Mouse (Mus musculus) kidney, adult 18-20 months (tissue): ENCODE data around the gene Ston2.
A peak's percentile ranks its signal among the peaks of the same experiment; 100 is the strongest.
"Not testable (repeated sequence)": the region's sequence is repeated elsewhere in the genome, so short reads cannot be mapped to it uniquely, and the experiment has no call there.

Experiments
- DNase-seq: peaks from one replicate; pipeline ENCODE4 v3.0.0; 2021

Gene Ston2

DNA sequence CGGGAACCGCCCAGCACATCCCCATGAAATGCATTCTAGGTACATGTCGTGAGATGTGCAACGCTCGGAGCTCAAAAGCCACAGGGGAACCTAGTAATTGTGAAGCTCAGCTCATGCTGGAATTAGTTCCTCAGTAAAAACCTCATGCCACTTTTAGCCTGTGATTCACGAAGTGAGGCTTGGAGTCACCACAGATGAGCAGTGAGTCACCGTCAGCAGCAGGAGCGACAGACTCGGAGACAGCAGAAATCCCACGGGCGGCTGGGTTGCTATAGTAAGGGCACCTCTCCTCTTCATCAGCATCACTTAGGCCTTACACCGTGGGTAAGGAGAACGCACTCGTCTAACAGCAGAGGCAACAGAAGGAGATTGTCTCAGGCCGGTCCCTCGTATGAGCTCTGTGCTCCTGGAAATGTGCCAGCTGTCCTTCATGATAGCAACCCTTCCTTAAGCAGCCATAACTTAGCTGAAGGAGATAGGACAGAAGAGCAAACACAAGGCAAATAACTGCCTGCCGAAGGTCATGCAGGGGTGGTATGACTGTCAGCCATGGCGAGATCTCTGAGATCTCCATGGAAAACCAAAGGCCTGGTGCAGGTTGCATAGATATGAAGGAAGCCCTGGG, 39.8 kb downstream of the Ston2 start:
- no peak for DNase-seq

DNA sequence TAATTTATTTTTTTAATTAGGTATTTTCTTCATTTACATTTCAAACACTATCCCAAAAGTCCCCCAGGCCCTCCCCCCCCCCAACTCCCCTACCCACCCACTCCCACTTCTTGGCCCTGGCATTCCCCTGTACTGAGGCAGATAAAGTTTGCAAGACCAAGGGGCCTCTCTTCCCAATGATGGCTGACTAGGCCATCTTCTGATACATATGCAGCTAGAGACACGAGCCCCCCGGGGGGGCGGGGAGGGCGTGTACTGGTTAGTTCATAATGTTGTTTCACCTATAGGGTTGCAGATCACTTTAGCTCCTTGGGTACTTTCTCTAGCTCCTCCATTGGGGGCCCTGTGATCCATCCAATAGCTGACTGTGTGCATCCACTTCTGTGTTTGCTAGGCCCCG, 41.3 kb downstream of the Ston2 start:
- DNase-seq, result not testable (repeated sequence)

DNA sequence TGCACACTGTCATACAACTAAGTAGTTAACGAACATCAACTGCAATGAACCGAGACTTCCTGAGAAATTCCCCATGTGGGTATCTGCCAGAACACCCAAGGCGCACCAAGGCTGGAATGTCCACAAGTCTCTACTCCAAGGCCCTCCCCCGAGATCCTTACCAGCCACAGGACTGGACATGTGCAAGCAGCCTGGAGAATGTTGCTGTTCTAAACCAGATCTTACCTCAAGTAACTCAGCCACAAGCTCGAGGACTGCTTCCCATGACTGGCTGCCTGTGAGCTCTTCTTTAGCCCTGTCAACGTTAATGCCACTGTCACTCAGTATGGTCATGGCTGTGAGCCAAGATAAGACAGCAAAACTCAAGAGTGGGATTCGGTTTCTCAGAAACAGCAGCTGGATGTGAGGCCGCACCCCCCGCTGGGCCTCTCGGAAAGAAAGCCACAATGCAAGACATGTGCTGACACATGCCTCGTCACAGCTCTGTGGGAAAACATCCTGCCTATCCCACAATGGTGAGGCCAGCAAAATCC, 42.4 kb downstream of the Ston2 start:
- peak; percentile 77 for DNase-seq

GRCm38 (mm10) chr12:91744091-91744490, 44.1 kb downstream of the Ston2 start:
- no peak for DNase-seq

- no peak for DNase-seq
Measured at GRCm38 (mm10) chr12:91742916-91743315, 45.3 kb downstream of the Ston2 start.

DNA sequence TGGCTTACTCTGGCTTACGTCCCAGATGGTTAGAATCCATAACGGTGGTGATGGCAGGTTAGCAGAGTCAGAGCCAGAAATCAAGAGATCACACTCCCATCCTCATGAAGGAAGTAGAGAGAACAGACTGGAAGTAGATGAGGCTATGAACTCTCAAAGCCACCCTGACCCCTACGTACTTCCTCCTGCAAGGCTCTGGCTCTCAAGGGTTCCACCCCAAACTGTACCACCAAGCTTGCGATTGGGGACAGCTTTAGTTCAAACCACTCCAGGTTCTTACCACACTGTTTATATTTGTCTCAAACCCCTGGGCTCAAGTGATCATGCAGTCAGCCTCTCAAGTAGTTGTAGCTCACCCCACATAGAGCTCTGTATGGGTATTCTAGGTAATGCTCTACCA, 49.8 kb downstream of the Ston2 start:
- DNase-seq, result no peak

DNA sequence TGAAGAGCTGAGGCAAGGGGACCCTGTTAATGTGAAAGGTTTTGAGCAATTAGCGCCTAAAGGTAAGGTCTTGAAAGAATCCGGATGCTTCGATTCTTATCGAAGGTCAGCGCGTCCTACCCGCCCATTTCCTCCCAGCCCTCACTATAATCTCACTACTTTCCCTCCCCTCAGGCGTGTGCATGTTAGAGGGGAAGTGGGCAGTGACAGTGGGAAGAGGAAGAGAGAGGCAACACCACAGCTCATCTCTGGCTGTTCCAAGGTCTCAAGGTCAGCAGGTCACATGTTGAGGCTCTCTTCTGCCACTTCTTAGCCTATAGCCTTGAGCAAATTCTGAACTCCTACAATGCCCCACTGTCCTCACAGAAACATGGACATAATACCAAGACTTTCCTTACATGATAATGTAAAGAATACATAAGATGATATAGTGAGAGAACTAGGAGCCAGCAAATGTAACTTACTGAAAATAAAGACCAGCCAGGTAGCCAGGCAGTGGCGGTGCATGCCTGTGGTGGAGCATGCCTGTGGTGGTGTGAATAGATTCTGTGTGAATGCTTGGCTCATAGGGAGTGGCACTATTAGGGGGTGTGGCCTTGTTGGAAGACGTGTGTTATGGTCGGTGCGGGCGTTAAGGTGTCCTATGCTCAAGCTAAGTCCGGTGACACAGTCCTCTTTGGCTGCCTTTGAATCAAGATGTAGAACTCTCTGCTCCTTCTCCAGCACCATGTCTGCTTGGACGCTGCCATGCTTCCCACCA, 51.8 kb downstream of the Ston2 start:
- DNase-seq, result no peak

DNA sequence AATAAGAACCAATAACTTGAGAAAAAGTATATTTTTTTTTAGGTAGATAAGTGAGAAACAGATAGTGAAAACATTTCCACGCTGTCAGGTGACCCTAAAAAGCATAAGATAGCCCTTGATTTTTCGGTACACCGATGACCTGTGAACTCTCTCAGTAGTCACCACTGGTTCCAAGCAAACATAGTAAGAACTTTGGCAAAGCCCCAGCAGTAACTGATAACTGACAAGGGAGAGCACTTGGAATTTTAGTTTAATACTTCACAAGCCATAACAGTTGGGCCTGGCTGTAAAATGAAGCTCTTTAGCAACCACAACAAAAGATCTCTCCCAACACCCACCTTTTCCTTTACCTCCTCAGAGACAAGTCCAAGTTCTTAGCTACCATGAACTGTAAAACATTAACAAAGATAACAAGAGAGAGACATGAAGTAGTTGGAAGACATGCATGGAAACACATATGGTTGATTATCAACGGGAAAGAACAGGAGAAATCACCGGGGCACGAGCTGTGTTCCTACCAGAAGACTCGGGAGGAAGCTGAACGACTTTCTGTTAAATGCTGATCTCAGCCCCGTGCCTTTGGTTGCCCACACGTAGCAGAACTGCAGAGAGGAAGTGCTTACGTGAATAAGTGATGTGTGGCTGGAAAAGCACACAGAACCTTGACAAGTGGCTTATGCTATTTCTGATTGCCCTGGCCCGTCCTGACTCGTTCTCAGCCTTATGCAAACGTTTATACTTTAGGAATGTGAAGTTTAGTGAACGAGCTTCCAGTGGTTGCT, 53.8 kb downstream of the Ston2 start:
- no peak for DNase-seq

DNA sequence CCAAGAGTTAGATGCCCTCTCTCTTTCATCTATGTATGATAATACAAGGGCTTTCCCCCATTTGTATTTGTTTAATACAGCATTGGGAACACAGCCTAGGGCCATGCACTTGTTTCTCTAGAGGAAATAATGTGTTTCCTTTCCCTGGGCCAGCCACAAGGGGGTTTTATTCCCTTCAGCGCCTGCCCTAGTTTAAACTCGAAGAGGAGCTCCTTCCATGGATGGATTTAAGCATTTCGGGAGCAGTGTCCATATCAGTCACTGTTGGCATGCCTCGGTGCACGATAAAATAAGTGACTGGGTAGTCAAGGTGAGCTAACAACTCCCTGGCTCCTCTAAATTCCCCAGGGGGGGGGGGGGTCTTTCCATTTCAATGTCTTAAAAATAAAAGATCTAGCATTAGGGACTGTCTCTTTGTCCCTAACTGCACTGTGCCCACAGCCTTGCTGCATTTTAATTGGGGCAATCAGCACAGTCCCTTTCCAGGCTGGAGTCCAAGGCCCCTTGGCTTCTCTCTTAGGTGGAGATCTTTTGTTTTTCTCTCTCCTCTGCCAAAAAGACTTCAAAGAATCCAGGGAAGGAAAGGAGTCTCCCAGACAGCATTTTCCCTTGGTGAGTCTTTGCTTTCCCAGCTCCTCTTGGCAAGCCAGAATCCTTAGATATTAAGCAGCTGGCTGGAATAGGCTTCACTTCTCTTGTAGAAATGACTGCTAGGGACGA, 55.3 kb downstream of the Ston2 start:
- no peak for DNase-seq

- DNase-seq, result no peak
Measured at GRCm38 (mm10) chr12:91726202-91726601, 62.0 kb downstream of the Ston2 start.

DNA sequence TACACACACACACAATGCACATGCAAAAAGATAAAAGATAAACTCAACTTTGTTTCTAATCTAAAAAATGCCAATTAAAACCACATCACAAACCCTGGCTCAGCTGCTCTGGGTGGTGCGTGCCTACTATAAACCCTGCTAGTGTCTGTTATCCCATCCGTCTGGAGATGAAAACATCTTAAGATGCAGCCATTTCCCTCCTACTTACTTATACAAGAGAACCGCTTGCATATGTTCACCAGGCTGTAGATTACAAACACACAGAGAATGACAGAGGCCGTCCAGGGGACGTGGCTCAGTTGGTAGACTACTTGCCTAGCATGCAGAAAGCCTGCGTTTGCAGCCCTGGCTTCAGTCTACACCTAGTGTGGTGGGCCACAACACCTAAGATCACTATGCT, 64.3 kb downstream of the Ston2 start:
- DNase-seq, result no peak

DNA sequence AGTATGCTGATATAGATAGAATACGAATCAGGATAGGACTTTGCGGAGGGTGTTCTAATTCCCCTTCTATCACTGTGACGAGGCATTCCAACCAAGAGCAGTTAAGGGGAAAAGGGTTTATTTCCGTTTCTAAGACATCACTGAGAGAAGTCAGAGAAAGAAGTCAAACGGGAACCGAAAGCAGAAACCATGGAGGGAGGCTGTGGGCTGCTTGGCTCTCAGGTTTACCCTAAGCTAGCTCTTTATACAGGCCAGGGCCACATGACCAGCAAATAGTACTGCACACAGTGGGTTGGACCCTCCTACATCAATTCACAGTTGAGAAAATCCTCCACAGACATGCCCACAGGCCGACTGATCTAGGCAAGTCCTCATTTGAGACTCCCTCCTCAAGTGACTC, 69.1 kb downstream of the Ston2 start:
- DNase-seq, result no peak

DNA sequence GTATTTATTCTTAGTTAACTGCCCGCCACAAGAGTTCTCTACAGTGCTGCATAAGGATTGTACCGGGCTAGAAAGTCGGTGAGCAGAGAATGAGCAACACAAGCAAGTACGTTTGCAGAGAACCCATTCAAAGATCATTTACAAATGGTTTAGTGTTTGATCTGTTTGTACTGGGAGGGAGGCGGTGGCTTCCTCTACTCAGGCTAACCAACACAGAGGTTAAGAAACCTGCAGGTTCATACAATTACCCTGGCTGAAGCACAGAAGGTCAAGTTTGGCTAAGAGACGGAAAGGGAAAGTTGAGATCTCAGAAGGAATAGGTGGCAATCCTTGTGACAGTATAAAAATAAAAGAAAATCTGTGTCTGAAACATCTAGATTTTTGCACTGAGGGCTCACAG, 72.5 kb downstream of the Ston2 start:
- DNase-seq, result no peak

GRCm38 (mm10) chr12:91713358-91713757, 74.8 kb downstream of the Ston2 start:
- no peak for DNase-seq

GRCm38 (mm10) chr12:91711655-91712054, 76.5 kb downstream of the Ston2 start:
- DNase-seq, result no peak

- DNase-seq, result no peak
Measured at GRCm38 (mm10) chr12:91710876-91711275, 77.3 kb downstream of the Ston2 start.

DNA sequence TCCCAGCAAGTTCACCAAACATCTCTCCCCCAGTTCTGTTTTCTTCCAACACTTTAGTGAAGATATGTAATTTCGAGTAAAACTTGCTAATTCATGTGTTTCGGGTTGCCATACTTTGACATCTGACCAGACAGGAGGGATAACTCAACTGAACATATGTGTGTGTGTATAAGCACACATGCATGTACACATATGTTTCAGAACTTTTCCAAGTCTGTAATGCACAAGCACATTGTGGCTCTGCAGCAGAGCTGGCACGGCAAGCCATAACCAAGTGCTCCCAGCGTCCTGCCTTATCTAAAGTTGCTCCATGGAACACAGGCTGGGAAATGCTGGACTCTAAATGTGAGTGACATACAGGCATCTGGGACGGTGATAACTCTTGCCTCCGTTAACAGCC, 78.6 kb downstream of the Ston2 start:
- DNase-seq, result no peak

GRCm38 (mm10) chr12:91709232-91709631, 79.0 kb downstream of the Ston2 start:
- no peak for DNase-seq

- no peak for DNase-seq
Measured at GRCm38 (mm10) chr12:91707807-91708206, 80.4 kb downstream of the Ston2 start.

GRCm38 (mm10) chr12:91703533-91703932, 84.7 kb downstream of the Ston2 start:
- DNase-seq, result peak; percentile 19

GRCm38 (mm10) chr12:91702829-91703228, 85.4 kb downstream of the Ston2 start:
- DNase-seq, result no peak

DNA sequence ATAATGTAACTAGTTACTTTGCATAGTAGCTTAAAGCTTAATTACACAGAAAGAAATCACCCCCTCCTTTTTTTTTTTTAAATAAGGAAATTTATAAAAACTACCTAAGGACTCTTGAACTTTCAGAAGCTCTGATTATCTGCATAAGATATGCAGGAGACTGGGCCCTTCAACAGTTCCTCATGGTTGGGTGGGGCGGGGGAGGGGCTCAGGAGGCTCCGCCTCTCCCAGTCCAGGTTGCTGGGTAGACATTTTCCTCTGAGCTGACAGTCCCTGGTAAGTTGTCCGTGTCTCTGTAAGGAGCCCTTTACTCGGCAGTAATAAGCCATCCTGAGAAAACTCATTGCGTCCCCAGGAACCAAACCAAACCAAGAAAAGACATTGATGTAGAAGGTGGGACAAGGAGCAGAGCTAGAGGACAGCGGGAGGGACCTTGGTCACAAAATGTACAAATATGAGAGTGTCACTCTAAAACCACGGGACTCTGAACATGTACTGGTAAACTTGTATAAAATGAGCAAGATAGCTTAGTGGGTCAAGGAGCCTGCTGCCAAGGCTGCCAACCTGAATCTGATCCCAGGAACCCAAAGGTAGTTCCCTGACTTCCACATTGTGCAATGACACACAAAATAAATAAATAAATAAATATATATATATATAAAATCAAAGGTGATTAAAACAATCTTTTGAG, 88.6 kb downstream of the Ston2 start:
- no peak for DNase-seq
